Mouse (Mus musculus) T-helper 17 cell (primary cell): Measurements from ENCODE around the gene Daw1.

Experiments
- in situ Hi-C, 2 experiments: fragments of 300-600 bp; cut with MboI, MseI; formaldehyde crosslinking; loops; 1 replicate in 1 of 2; 2 replicates in 1 of 2; pipeline ENCODE4 v1.15.1; 2025; ENCODE audit warnings: high pct_unique_total_duplicates in 2 of 2

Gene Daw1

DNA sequence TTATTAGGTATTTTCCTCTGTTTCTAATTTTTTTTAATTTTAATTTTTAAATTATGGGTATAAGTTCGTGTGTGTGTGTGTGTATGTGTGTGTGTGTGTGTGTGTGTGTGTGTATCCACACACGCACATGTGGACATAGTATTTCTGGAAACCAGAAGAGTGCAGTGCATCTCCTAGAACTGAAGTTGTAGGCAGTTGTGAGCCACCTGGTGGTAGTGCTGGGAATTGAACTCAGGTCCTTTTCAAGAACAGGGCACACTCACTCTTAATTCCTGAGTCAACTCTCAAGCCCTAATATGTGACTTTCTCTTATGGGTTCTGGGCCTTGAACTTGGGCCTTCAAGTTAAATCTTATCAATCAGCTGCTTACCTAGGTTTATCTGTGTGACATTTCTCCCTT is 27.6 kb downstream of the Daw1 start:
- in situ Hi-C loops = no loop called here

DNA sequence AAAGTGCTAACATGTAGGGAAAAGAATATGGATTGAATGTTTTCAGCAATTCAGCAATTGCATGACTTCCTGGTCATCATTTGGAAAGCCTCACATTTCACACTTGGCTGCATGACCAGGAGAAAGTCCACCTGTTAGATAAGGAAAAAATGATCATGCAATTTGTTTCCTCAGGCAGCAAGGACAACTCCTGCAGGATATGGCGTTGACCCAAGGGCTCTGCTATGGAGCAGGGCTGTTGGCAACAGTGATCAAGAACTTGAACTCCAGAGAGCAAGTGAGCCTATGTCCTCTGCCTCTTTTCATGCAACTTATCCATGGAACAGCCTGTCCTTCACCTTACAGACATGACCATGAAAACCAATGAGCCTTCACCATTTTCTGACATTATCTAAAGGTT is 50.4 kb downstream of the Daw1 start:
- in situ Hi-C loops = no loop called here

DNA sequence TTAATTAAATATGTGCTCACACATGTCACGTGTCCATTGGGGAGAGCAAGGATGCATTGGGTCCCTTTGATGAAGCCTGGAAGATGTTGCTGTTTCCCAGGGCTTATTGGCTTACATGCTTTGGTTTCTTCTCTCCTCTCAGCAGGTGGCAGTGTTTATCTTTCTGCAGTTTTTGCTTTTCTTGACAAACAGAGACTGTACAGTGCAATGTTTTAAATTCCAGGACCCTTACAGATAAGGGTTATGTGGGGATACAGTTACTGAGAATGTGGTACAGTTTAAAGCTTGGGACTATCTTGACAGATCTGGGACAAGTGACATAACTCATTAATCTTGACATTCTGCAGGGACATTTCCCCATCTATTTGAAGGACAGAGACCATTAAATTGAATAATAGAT is 58.7 kb downstream of the Daw1 start:
- in situ Hi-C loops = no loop called here

DNA sequence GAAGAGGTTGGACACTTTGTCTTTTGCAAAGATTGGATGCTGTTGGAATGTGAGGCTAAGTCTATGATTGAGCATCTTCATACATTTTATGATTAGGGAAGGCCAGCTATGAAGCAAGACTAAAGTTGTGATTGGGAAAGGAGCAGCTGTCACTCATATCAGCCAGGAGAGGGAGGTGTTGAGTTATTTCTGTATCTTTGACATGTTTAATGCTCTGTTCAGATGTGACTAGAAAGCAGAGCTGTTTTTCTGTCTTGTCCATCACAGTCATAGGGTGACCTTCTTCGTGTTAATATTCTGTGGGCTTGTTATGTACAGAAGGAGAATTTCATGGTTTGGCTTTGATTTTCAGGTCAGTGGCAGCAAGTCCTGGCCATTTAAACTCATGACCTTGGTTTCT is 63.5 kb downstream of the Daw1 start:
- in situ Hi-C loops = loop anchor here in 1 of 2 experiments (10.0 kb wide), 1 partner anchor 842 kb away; no protein-coding TSS in a partner anchor

DNA sequence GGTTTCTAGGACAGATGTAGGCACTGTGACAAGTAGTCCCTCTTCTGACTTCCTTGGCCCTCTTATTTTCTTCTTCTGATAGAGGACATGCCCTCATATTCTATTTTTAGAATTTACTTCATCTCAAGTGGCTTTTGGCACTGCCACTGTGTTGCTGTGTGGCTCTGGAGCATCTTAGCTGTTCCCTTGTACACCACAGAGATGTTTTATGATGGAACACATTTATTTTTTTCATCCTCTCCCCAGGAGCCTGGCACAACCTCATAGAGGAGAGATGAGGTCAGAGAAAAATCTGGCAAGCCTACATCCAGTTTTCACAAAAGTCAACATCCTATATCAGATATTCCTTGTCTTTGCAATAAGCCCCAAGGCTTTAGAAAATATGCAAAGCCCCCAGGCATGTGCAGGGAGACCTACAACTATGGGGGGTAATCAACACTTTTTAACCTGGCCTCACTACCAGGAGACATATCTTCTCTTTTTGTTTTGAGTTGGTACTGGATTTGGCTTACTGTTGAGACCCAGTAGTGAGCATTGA is 64.9 kb downstream of the Daw1 start:
- in situ Hi-C loops = loop anchor here in 1 of 2 experiments (10.0 kb wide), 1 partner anchor 840 kb away; no protein-coding TSS in a partner anchor

DNA sequence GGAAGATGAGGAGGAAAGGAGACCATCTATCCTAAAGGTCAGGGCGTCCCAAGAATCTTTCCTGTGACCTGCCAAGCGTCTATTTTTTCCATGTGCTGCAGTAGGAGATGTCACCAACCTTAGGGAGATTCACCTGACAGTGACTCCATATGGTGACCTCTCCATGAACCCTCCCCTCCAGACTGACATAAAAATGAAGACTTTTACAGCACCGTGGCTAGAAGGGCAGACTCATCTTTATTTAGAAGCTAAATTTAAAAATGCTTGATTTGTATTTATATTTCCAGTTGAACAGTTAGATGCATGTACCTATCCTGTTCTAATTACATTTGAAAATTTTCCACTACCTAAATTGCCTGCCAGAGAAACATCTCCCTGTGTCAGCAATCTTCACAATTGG is 68.4 kb downstream of the Daw1 start:
- in situ Hi-C loops = loop anchor here in 1 of 2 experiments (10.0 kb wide), 1 partner anchor 837 kb away; no protein-coding TSS in a partner anchor

DNA sequence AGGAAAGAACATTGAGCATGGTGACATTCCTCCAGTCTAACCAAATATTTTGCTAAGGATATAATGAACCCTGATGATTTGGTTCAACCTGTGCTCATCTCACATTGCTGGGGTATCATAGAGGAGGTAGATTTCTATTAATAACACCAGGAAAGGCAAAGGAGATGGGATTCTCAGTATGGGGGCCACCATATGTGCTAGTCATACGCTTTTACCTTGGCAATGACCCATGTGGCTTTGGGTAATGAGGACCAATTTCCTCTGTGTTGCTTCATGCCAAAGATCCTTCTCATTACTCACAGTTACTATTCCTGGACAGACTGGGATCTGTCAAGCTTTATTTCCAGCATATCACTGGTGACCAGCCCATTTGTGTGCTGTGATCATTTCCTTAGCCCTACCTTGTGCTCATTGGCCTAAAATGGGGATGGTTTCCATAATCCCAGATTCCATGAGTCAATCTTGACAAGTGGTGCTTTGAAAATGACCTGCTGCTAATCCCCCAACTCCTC is 88.7 kb downstream of the Daw1 start:
- in situ Hi-C loops = no loop called here

DNA sequence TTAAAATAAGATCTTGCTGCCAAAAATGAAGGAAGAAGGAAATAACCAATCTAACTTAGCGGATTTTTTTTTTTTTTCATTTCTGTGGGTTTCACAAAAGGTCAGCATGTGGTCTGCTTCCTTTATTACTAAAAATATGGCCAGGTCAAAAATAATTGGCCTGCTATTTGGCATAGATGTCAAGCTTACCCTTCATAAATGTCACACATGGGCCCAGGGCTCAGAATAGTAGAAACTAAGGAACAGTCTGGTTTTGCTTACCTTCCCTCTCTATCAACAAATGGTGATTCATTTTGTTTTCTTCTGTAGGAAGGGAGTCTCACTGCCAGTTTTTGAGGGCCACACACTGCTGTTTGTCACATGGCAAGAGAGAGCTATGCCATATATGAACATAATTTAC is 92.2 kb downstream of the Daw1 start:
- in situ Hi-C loops = loop anchor here in 1 of 2 experiments (5.0 kb wide), 1 partner anchor 759 kb away; no protein-coding TSS in a partner anchor
